Mouse (Mus musculus): ENCODE measurements around the gene Rrp8. TPM values are rescaled to one million over a fixed set of nuclear protein-coding genes. Genes with fewer than 3 reads are reported as not detected.

Gene Rrp8
- polyA plus RNA-seq (2015; fragmentation: Nextera tagmentation; extraction: Ambion mirVana), result 19.3 and 20.0 TPM in 2 replicates

GRCm38 (mm10) chr7:105736911-105737521, at the start of gene Rrp8:
TSS of gene Rrp8 (minus strand) at chr7:105737385.

GRCm38 (mm10) chr7:105751491-105752433, 14.6 kb upstream of the Rrp8 start, which contains the start of gene Tpp1:
TSS of gene Tpp1 (minus strand) at chr7:105752235.

GRCm38 (mm10) chr7:105743926-105744590, 6.9 kb upstream of the Rrp8 start, which contains the start of gene Taf10:
TSS of gene Taf10 (minus strand) at chr7:105744361.

GRCm38 (mm10) chr7:105736264-105736901, 802 bp downstream of the Rrp8 start, which contains the start of gene Ilk:
TSS of gene Ilk (plus strand) at chr7:105736592.

Other genes starting within 250 kb of the Rrp8 start
- 97.1 and 101 TPM in 2 replicates for gene Smpd1, start 183.0 kb downstream of the Rrp8 start, polyA plus RNA-seq (2015; fragmentation: Nextera tagmentation; extraction: Ambion mirVana)
- gene Apbb1, start 155.7 kb downstream of the Rrp8 start, polyA plus RNA-seq (2015; fragmentation: Nextera tagmentation; extraction: Ambion mirVana), result 260 and 295 TPM in 2 replicates
- gene Hpx, start 137.2 kb downstream of the Rrp8 start, polyA plus RNA-seq (2015; fragmentation: Nextera tagmentation; extraction: Ambion mirVana), result 0.19 TPM in 1 of 2 replicates, not detected in the other
- gene Trim3, start 103.8 kb downstream of the Rrp8 start, polyA plus RNA-seq (2015; fragmentation: Nextera tagmentation; extraction: Ambion mirVana), result 95.8 and 110 TPM in 2 replicates
- 229 and 231 TPM in 2 replicates for gene Timm10b, start 97.3 kb downstream of the Rrp8 start, polyA plus RNA-seq (2015; fragmentation: Nextera tagmentation; extraction: Ambion mirVana)
- 75.6 and 81.8 TPM in 2 replicates for gene Arfip2, start 97.0 kb downstream of the Rrp8 start, polyA plus RNA-seq (2015; fragmentation: Nextera tagmentation; extraction: Ambion mirVana)
- 18.2 and 25.6 TPM in 2 replicates for gene Gm45799, start 96.8 kb downstream of the Rrp8 start, polyA plus RNA-seq (2015; fragmentation: Nextera tagmentation; extraction: Ambion mirVana)
- 1.5 and 1.7 TPM in 2 replicates for gene Dnhd1, start 86.6 kb downstream of the Rrp8 start, polyA plus RNA-seq (2015; fragmentation: Nextera tagmentation; extraction: Ambion mirVana)
- gene Ilk, start 793 bp downstream of the Rrp8 start, polyA plus RNA-seq (2015; fragmentation: Nextera tagmentation; extraction: Ambion mirVana), result 181 and 191 TPM in 2 replicates
- 129 and 156 TPM in 2 replicates for gene Taf10, start 7.0 kb upstream of the Rrp8 start, polyA plus RNA-seq (2015; fragmentation: Nextera tagmentation; extraction: Ambion mirVana)
- gene Tpp1, start 14.8 kb upstream of the Rrp8 start, polyA plus RNA-seq (2015; fragmentation: Nextera tagmentation; extraction: Ambion mirVana), result 54.2 and 63.4 TPM in 2 replicates
- 5.9 and 7.6 TPM in 2 replicates for gene Dchs1, start 50.3 kb upstream of the Rrp8 start, polyA plus RNA-seq (2015; fragmentation: Nextera tagmentation; extraction: Ambion mirVana)
- gene Mrpl17, start 73.7 kb upstream of the Rrp8 start, polyA plus RNA-seq (2015; fragmentation: Nextera tagmentation; extraction: Ambion mirVana), result 234 and 242 TPM in 2 replicates
- 0.47 TPM in 1 of 2 replicates, not detected in the other for gene Gm4070, start 216.6 kb upstream of the Rrp8 start, polyA plus RNA-seq (2015; fragmentation: Nextera tagmentation; extraction: Ambion mirVana)